Mouse (Mus musculus): ENCODE results near the gene Fam213a. TPM values are rescaled to one million over a fixed set of nuclear protein-coding genes. Genes with fewer than 3 reads are reported as not detected.
A peak's percentile ranks its signal among the peaks of the same experiment; 100 is the strongest.

Fam213a gene
- polyA plus RNA-seq, 1 experiment from 2014 or later: 44.7 TPM

- Histone ChIP-seq H3K9ac (ENCODE audit: low read length) (no peak overlapping the region), H3K27me3 (ENCODE audit: control insufficient read depth, insufficient read depth, low read length) (no peaks in the 10 kb centered on the region), H3K4me2 (no peak overlapping the region), H3K4me3 (ENCODE audit: low read depth, low read length) (no peak overlapping the region), H3K36me3 (ENCODE audit: control insufficient read depth, insufficient read depth, low read length) (no peaks in the 10 kb centered on the region), H3K27ac (ENCODE audit: low read depth, low read length) (no peak overlapping the region), H3K4me1 (ENCODE audit: control insufficient read depth, insufficient read depth, low read length) (peaks cover 73% of the 10 kb centered on the region), H3K9me3 (ENCODE audit: control insufficient read depth, low read length) (no peaks in the 10 kb centered on the region)
- ATAC-seq (ENCODE audit: low FRiP score) (no peak), DNase-seq (ENCODE audit: low spot score, missing footprints) (peak; percentile 82)
- 35% methylated on average over 3 of the region's 3 CpGs for WGBS
Measured at GRCm38 (mm10) chr14:40959586-40959985, 54.0 kb downstream of the Fam213a start.

- H3K4me1 ChIP-seq (ENCODE audit: control insufficient read depth, insufficient read depth, low read length): peaks cover 75% of the 10 kb centered on the region
- H3K9me3 ChIP-seq (ENCODE audit: control insufficient read depth, low read length): no peaks in the 10 kb centered on the region
- no peaks in the 10 kb centered on the region for H3K36me3 ChIP-seq (ENCODE audit: control insufficient read depth, insufficient read depth, low read length)
- ATAC-seq (ENCODE audit: low FRiP score) (no peak), DNase-seq (ENCODE audit: low spot score, missing footprints) (peak; percentile 76)
- no peak overlapping the region for H3K9ac ChIP-seq (ENCODE audit: low read length)
- no peak overlapping the region for H3K4me2 ChIP-seq
- H3K27me3 ChIP-seq (ENCODE audit: control insufficient read depth, insufficient read depth, low read length): no peaks in the 10 kb centered on the region
- H3K27ac ChIP-seq (ENCODE audit: low read depth, low read length): peak overlapping the region; percentile 41; the same call in 1 of the 2 replicates
- no peak overlapping the region for H3K4me3 ChIP-seq (ENCODE audit: low read depth, low read length)
- 42% methylated on average over 2 of the region's 2 CpGs for WGBS
Measured at GRCm38 (mm10) chr14:40958986-40959381, 54.6 kb downstream of the Fam213a start.

DNA sequence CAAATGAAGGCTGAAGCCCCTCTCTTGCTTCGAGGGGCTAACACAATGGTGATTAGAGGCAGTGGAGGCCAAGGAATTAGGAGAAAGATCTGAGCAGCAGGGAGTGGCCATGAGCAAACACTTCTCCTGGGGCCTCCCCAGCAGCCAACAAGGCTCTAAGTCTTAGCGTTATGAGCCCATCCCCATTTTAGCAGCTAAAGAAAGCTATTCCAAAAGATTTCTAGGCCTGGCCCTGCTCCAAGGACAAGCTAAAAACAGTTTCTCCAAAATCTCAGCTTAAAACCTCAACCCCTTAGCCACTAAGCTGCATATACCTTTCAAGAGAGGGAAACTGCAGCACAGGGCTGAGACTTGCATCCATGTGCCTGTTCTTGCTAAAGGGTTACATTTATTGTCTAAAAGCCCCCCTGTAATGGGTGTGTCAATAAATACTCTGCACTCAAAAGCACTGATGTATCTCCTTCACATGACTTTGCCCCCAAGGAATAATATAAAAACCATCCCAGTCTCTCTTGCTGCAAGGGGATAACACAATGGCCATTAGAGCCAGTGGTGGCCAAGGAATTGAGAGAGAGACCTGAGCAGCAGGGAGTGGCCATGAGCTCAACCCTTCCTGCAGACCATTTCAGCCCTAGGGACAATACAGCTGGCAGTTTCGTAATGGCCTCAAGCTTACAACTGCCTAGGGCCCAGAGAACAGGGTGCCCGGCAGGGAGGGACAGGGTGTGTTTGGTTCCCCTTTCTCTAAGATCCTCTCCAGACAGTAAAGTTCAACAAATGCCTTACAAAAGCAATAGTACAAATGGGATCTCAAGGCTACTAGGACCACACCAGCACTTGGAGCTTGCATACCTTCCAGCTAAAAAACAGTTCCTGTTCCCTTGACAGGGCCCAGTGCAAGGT is 55.3 kb downstream of the Fam213a start:
- ATAC-seq (ENCODE audit: low FRiP score) (no peak), DNase-seq (ENCODE audit: low spot score, missing footprints) (peak; percentile 89)
- H3K36me3 ChIP-seq (ENCODE audit: control insufficient read depth, insufficient read depth, low read length): no peaks in the 10 kb centered on the region
- no peaks in the 10 kb centered on the region for H3K9me3 ChIP-seq (ENCODE audit: control insufficient read depth, low read length)
- H3K9ac ChIP-seq (ENCODE audit: low read length): no peak overlapping the region; the same call in 1 of the 2 replicates
- peak overlapping the region; percentile 41 for H3K27ac ChIP-seq (ENCODE audit: low read depth, low read length)
- H3K4me3 ChIP-seq (ENCODE audit: low read depth, low read length): no peak overlapping the region
- H3K4me1 ChIP-seq (ENCODE audit: control insufficient read depth, insufficient read depth, low read length): peaks cover 75% of the 10 kb centered on the region
- H3K27me3 ChIP-seq (ENCODE audit: control insufficient read depth, insufficient read depth, low read length): no peaks in the 10 kb centered on the region
- 22% methylated on average over 4 of the region's 4 CpGs for WGBS
- H3K4me2 ChIP-seq: no peak overlapping the region

DNA sequence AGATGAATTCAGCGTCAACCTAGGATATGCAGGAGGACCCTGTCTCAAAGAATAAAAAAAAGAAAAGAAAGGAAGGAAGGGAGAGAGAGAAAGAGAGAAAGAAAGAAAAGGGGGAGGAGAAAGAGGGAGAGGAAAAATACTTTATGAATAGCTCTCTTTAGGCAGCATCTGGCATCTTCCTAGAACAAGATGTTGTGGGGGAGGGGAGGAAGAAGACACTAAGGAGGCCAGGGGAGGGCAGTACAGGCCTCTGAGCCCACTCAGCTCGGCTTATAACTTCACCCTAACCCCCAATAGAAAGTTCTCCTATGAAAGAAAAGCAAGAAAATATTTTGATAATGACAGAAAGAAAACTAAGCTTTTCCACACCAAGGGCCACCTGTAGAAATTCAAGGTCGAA is 56.0 kb downstream of the Fam213a start:
- WGBS: 40% methylated on average over 3 of the region's 3 CpGs
- H3K36me3 ChIP-seq (ENCODE audit: control insufficient read depth, insufficient read depth, low read length): no peaks in the 10 kb centered on the region
- peaks cover 68% of the 10 kb centered on the region for H3K4me1 ChIP-seq (ENCODE audit: control insufficient read depth, insufficient read depth, low read length)
- H3K9me3 ChIP-seq (ENCODE audit: control insufficient read depth, low read length): no peaks in the 10 kb centered on the region
- DNase-seq (ENCODE audit: low spot score, missing footprints) (peak; percentile 81), ATAC-seq (ENCODE audit: low FRiP score) (no peak)
- H3K4me2 ChIP-seq: no peak overlapping the region
- no peak overlapping the region for H3K4me3 ChIP-seq (ENCODE audit: low read depth, low read length)
- H3K27ac ChIP-seq (ENCODE audit: low read depth, low read length): peak overlapping the region; percentile 28
- H3K9ac ChIP-seq (ENCODE audit: low read length): peak overlapping the region; percentile 2; the same call in 1 of the 2 replicates
- no peaks in the 10 kb centered on the region for H3K27me3 ChIP-seq (ENCODE audit: control insufficient read depth, insufficient read depth, low read length)

DNA sequence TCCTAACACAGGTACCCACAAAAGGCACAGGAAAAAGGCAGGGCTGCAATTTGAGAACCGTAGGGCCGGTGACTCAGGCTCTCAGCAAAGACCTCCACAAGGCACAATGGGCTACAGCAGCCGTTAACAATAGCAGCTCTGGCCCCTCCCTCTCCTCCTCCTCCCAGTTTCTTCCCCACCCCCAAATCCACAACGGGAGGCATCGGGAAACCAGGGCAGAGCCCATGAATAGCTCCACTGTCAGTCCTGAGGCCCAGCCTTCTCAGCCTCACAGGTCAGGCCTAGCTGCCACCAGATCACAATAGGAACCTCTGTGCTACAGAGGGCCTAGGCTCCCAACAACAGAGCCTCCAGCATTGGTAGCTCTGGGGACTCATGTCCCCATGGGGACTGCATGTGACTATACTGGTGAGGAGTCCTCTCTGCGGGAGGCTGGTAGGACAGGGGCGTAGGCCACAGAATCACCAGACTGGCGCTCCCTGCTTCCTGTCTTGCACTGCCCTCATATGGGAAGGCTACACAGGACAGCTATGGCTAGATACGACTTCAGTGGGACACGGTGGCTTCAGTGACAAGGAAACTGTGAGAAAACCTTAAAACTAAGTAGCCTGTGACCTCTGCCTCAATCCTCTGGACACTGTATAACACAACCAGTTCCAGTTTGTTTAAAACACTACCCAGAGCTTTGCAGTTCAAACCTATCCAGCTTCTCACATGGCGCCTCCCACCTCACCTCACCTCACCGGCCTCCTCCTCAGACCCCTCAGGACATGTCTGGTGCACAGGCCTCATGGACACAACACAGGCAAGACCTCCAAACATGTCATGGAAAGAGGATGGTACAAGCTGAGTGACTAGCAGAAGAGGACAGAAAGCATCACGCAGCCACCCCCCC is 57.1 kb downstream of the Fam213a start:
- peaks cover 64% of the 10 kb centered on the region for H3K4me1 ChIP-seq (ENCODE audit: control insufficient read depth, insufficient read depth, low read length)
- H3K4me2 ChIP-seq: peak overlapping the region; percentile 36
- H3K9me3 ChIP-seq (ENCODE audit: control insufficient read depth, low read length): no peaks in the 10 kb centered on the region
- DNase-seq (ENCODE audit: low spot score, missing footprints) (peak; percentile 98), ATAC-seq (ENCODE audit: low FRiP score) (peak; percentile 94)
- 16% methylated on average over 13 of the region's 13 CpGs for WGBS
- H3K9ac ChIP-seq (ENCODE audit: low read length): peak overlapping the region; percentile 68
- H3K27me3 ChIP-seq (ENCODE audit: control insufficient read depth, insufficient read depth, low read length): no peaks in the 10 kb centered on the region
- H3K36me3 ChIP-seq (ENCODE audit: control insufficient read depth, insufficient read depth, low read length): no peaks in the 10 kb centered on the region
- peak overlapping the region; percentile 98 for H3K27ac ChIP-seq (ENCODE audit: low read depth, low read length)
- H3K4me3 ChIP-seq (ENCODE audit: low read depth, low read length): no peak overlapping the region

- peak overlapping the region; percentile 68 for H3K9ac ChIP-seq (ENCODE audit: low read length)
Measured at GRCm38 (mm10) chr14:40955596-40956251, 57.9 kb downstream of the Fam213a start.

DNA sequence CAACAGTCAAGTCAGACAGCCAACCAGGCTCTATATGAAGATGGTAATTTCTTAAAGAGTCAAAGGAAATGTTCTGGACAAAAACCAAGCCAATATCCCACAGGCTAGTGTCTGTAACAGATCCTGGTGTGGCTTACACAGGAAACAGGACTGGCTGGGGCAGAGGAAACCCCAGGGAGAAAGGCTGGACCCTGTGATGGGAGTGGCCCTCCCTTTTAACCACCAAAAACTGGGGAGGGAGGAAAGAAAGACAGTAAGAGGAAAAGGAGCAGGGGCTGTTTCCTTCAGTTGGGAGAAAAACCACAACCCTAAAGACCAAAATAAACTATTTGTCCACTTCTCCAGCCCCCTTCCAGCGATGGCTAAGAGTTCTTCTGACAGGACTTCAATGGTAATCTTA is 58.4 kb downstream of the Fam213a start:
- peak overlapping the region; percentile 98 for H3K27ac ChIP-seq (ENCODE audit: low read depth, low read length)

More at GRCm38 (mm10) chr14:40955596-40956251, 57.9 kb downstream of the Fam213a start:
- peak; percentile 94 for DNase-seq (ENCODE audit: low spot score, missing footprints)
- no peak; the same call in 1 of the 2 replicates for ATAC-seq (ENCODE audit: low FRiP score)
- peak overlapping the region; percentile 98 for H3K27ac ChIP-seq (ENCODE audit: low read depth, low read length)
- 7% methylated on average over 10 of the region's 10 CpGs for WGBS
- peaks cover 64% of the 10 kb centered on the region for H3K4me1 ChIP-seq (ENCODE audit: control insufficient read depth, insufficient read depth, low read length)
- H3K9me3 ChIP-seq (ENCODE audit: control insufficient read depth, low read length): no peaks in the 10 kb centered on the region
- no peaks in the 10 kb centered on the region for H3K36me3 ChIP-seq (ENCODE audit: control insufficient read depth, insufficient read depth, low read length)
- H3K27me3 ChIP-seq (ENCODE audit: control insufficient read depth, insufficient read depth, low read length): no peaks in the 10 kb centered on the region
- H3K4me3 ChIP-seq (ENCODE audit: low read depth, low read length): peak overlapping the region; percentile 9; the same call in 1 of the 2 replicates
- peak overlapping the region; percentile 36 for H3K4me2 ChIP-seq

DNA sequence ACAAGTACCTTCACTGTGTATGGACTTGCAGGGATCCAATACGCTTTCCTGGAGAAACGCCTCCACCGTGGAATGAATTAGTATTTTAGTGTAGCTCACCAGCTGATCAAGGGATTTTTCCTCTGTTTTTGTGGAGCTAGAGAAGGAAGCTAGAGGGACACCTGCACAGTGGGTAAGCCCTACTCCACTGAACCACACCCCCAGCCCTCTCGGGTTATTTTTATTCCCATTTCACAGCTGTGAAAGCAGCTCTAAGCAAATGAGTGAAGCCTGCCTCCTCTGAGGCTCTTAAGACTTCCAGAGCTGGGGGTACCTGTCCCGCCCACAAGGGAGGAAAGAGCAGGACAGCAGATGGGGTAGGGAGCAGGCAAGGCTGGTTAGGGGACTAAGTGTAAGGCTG is 60.2 kb downstream of the Fam213a start:
- Histone ChIP-seq H3K4me3 (ENCODE audit: low read depth, low read length) (no peak overlapping the region), H3K9me3 (ENCODE audit: control insufficient read depth, low read length) (no peaks in the 10 kb centered on the region), H3K27me3 (ENCODE audit: control insufficient read depth, insufficient read depth, low read length) (no peaks in the 10 kb centered on the region), H3K36me3 (ENCODE audit: control insufficient read depth, insufficient read depth, low read length) (no peaks in the 10 kb centered on the region), H3K9ac (ENCODE audit: low read length) (no peak overlapping the region), H3K27ac (ENCODE audit: low read depth, low read length) (no peak overlapping the region), H3K4me1 (ENCODE audit: control insufficient read depth, insufficient read depth, low read length) (peaks cover 43% of the 10 kb centered on the region), H3K4me2 (no peak overlapping the region)
- ATAC-seq (ENCODE audit: low FRiP score) (no peak), DNase-seq (ENCODE audit: low spot score, missing footprints) (no peak)
- WGBS: 78% methylated on average over 5 of the region's 5 CpGs

More for the DNA sequence above, 58.4 kb downstream of the Fam213a start:
- Histone ChIP-seq H3K9me3 (ENCODE audit: control insufficient read depth, low read length) (no peaks in the 10 kb centered on the region), H3K27me3 (ENCODE audit: control insufficient read depth, insufficient read depth, low read length) (no peaks in the 10 kb centered on the region), H3K4me3 (ENCODE audit: low read depth, low read length) (no peak overlapping the region), H3K4me1 (ENCODE audit: control insufficient read depth, insufficient read depth, low read length) (peaks cover 60% of the 10 kb centered on the region), H3K4me2 (peak overlapping the region; percentile 36; the same call in 1 of the 2 replicates), H3K36me3 (ENCODE audit: control insufficient read depth, insufficient read depth, low read length) (no peaks in the 10 kb centered on the region), H3K9ac (ENCODE audit: low read length) (peak overlapping the region; percentile 68; the same call in 1 of the 2 replicates)
- 64% methylated on average over 1 of the region's 1 CpGs for WGBS
- DNase-seq (ENCODE audit: low spot score, missing footprints) (no peak), ATAC-seq (ENCODE audit: low FRiP score) (no peak)
